Mouse (Mus musculus) G1E (cell line): ENCODE results near the gene Sema3e.

Source experiments
- CTCF ChIP-seq: IDR thresholded peaks from 2 replicates; pipeline ENCODE4 v1.5.1; 2012; ENCODE audit warnings: low read depth, low read length, inconsistent platforms, mixed read lengths
- GATA1 ChIP-seq: IDR thresholded peaks from 2 replicates; pipeline ENCODE4 v1.6.1; 2012; ENCODE audit warnings: borderline replicate concordance, low read length, inconsistent platforms, mixed read lengths
- POLR2AphosphoS5 ChIP-seq: IDR thresholded peaks from 2 replicates; pipeline ENCODE4 v1.6.1; 2012; ENCODE audit warnings: low read depth, low read length, inconsistent platforms; ENCODE audit not compliant: insufficient replicate concordance

- TF ChIP-seq GATA1: no peak
- TF ChIP-seq CTCF: no peak
- no peak for TF ChIP-seq POLR2AphosphoS5
Measured at GRCm38 (mm10) chr5:13985669-13986068, 39.4 kb upstream of the Sema3e start.
